Mouse (Mus musculus): Measurements from ENCODE around the gene Wdr82.
"Not testable (repeated sequence)": the region's sequence is repeated elsewhere in the genome, so short reads cannot be mapped to it uniquely, and the experiment has no call there.

Wdr82 gene

DNA sequence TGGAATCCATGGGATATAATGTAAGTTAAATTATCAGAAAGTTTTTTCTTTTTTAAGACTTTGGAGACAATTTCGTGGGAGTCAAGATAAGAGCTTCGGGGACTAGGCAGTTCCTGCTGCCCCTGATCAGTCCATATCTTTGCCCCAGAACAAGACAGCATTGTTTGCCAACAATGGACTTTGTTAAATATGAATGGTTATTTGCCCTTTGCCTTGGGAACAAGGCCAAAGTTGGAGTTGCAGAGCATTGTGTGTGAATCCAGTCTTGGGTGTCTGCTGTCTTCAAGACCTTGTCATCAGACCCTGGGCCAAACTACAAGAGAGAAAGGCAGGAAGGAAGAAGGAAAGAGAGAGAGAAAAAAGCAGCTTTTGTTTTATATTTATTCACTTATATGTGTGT is 4.0 kb upstream of the Wdr82 start:
- DNase-seq (ENCODE audit: low read depth), result no peak

DNA sequence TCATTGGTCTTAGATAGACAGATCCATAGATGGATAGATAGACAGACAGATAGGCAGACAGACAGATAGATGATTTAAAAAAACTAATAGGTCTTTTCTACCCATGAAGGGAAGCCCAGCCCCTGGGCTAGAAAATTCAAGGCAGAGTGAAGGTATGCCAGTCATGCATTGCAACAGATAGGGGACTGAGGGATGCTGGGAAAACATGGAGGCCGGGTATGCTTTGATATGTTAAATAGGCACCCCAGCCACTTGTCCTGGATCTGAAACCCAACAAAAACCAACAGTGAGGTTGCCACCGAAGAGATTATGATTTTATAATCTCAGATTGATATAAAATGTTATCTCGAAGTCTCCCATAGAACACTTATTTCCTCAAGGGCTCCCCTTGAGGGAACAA is 3.5 kb upstream of the Wdr82 start:
- DNase-seq (ENCODE audit: low read depth), result no peak

DNA sequence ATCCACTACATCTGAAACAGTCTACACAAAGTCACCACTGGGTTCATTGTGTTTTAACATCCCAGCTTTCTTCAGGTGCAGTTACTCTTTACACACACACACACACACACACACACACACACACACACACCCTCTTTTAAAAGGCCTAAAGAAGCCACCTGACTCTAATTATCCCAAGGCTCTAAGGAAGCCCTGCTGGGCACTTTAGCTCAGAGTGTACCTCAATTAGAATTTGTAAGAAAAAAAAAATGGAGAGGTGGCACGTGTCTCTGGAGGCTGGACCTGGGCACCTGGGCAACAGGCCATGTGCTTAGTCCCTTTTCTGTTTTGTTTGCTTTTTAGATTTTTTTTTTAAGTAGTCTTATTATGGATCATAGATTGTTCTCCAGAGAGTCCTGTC is 3.0 kb upstream of the Wdr82 start:
- DNase-seq (ENCODE audit: low read depth), result no peak

DNA sequence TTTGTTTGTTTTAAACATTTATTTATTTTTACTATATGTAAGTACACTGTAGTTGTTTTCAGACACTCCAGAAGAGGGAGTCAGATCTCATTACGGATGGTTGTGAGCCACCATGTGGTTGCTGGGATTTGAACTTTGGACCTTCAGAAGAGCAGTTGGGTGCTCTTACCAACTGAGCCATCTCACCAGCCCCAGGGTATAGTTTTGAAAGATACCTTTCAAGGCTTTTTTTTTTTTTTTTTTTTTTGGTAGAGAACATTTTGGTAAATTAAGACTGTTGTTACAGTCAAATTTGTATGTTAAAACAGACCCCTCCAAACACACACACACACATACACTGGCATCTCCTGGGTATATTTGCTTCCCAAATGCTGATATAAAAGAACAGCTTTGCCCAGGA is 1.7 kb upstream of the Wdr82 start:
- DNase-seq (ENCODE audit: low read depth), result not testable (repeated sequence)

DNA sequence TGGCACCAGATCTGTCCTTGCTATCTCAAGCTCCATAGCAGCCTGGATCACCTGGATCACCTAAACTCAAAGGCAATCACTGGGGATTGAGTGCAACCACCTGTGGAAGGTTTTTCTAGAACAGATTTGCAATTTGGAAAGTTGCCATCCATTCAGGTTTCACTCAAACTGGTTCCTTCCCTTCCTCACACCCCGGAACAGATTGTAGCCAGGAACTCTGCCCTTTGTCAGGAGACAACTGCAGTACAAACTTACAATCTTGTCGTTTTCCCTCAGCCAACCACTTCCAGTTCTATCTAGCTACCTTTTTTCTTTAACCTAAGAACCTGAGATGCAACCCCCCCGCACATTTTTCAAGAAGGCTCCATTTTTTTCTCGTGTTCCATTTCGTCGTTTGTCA is 811 bp upstream of the Wdr82 start:
- peak; percentile 31 for DNase-seq (ENCODE audit: low read depth)

DNA sequence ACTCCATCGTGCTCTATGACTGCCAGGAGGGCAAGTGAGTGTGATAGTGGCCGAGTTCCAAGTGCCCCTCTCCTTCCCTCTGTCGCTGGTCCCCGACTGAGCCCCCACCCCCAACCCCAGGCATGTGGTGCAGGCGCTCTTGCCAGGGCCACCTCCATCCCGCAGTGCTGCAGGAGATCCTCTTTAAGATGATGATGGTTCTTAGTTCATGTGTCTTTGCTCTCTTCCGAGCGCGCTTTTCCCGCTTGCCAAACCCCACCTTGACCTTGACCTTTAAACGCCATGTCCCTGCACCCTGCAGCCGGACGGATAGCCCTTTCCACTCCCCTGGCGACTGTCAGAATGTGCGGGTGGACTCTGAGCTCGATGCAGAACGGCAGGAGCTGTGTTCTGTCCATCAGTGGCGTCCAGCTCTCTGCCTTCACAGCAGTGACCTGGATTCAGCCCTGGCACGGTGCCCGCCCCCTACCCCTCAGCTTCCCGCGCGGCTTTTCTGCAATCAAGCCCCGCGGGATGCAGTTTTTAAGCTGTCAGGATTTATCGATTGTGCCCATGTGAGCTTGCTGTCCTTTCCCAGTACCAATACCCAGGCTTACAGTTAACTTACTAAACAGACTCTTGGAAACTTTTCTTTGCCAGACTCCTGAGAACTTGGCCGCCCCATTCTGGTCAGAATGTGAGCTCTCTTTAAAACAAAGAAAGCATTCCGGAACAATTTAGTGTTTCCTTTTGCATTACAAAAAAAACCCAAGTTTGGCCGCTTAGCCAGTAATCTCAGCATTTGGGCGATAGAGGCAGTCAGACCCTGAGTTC is 824 bp downstream of the Wdr82 start:
- DNase-seq (ENCODE audit: low read depth), result peak; percentile 48

DNA sequence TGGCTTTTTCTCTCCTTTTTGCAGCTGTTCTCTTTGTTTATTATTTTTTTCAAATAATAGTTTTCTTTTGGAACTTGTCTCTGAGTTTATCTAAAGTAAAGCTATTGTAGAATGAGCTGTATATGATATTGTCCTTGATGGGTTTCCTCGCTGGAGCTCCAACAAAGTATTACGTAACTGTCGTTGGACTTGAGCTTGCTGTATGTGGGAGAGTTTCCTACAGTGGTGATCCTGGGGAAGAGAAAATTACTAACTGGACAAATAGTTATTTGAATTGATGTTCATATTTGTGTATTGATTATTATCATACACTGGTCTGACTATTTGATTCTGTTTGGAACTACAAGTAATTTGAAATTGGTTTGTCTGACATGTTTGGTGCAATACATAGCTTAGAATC is 1.8 kb downstream of the Wdr82 start:
- DNase-seq (ENCODE audit: low read depth), result no peak

DNA sequence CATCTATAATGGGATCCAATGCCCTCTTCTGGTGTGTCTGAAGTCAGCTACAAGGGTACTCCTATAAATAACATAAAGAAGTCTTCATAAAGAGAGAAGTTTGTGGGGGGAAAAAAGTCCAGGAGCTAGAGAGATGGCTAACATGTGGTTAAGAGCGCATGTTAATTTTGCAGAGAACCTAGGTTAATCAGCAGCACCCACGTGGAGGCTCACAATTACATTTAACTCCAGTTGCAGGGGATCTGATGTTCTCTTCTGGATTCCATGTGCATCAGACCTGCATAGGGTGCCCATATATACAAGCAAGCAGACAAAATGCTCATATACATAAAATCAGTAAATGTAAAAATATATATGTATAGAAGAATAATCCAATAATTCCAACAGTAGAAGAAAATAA is 2.6 kb downstream of the Wdr82 start:
- no peak for DNase-seq (ENCODE audit: low read depth)

DNA sequence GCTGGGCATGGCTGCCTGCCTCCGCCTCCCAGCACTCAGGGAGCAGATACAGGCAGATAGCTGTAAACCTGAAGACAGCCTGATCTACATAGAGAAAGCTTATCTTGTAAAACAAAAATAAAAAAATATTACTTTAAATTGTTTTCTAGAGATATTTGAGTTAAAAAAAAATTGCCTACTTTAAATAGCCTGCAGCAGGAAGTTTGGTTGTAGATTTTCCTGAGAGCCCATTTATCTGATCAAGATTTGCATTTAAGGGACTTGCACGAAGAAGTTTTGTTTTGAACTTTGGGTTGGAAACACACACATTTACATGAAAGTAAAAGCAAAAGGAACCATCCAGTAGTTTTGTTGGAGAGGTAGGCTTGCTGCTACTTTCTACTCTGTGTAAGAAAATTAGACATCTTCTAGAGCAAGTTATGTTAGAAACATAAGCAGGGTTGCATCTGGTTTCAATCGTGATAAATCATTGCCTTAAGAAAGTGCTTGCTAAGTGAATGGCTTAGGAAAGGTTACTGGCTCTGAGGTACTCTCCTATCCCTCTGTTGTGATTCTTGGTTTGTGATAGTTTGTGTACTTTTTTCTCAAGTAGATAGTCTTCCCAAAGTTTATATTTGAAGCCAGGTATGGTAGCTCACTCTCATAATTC is 4.9 kb downstream of the Wdr82 start:
- no peak for DNase-seq (ENCODE audit: low read depth)

DNA sequence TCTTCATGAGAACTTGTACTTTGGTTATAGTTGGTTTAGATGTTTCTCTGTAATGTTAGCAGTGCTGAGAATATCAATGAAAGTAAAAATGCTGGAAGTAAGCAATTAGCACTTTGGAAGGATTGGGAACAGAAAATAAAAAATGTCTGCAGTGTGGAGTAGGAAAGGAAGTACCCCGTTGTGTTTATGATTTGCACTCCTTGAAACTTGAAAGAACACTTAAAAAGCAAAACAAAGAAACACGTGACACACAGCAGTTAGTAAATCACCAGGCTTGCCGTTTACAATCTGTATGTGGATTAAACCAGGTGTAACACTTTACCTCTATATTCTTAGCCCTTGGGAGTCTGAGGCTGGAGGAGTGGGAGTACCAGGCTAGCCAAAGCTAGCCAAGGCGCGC is 6.0 kb downstream of the Wdr82 start:
- peak; percentile 59 for DNase-seq (ENCODE audit: low read depth)

DNA sequence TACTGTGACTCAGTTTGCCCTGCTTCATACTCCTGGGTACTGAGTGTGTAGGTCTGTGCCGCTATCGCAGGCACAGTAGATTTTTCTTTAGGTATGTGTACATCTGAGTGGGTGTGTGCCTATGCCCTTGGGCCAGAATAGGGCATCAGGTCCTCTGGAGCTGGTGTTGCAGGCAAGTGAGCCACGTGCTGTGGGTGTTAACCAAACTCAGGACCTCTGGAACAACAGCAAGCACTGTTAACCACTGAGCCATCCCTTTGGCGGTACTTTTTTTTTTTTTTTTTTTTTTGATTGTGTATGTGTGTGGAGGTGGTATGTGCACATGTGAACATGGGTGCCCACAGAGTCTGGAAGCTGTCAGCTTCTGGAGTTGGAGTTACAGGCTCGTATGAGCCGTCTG is 7.1 kb downstream of the Wdr82 start:
- DNase-seq (ENCODE audit: low read depth), result no peak

DNA sequence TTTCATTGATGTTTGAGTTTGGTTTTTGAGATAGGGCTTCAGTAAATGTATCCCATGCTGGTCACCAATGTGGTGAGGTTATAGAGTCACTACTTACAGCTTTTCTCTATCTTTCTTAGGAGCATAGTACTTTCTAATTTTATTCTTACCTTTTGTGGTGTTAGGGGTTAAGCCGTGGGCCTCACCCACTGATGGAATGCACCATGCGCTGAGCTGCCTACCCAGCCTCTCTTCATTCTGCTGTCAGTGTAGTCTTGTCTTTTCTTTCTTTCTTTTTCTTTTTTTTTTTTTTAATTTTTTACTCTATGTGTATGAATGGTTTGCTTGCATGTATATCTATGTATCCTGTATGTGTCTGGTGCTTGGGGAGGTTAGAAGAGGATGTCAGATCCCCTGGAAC is 8.7 kb downstream of the Wdr82 start:
- no peak for DNase-seq (ENCODE audit: low read depth)

DNA sequence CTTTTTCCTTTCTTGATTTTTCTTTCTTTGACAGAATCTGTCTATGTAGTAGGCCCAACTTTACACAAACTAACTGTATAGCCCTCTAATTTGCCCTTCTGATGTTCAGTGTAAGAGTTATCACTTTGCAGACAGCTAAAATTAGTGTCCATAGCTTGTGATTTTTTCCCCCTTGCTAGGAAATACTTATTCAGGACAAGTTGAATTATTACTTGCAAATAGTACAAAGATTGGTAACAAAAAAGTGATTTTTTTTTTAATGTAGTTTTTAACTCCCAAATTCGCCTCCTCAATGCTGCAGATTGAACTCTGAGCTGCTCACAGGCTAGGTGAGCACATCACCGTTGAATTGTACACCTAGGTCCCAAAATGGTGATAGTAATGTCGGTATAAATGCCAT is 9.2 kb downstream of the Wdr82 start:
- no peak for DNase-seq (ENCODE audit: low read depth)

DNA sequence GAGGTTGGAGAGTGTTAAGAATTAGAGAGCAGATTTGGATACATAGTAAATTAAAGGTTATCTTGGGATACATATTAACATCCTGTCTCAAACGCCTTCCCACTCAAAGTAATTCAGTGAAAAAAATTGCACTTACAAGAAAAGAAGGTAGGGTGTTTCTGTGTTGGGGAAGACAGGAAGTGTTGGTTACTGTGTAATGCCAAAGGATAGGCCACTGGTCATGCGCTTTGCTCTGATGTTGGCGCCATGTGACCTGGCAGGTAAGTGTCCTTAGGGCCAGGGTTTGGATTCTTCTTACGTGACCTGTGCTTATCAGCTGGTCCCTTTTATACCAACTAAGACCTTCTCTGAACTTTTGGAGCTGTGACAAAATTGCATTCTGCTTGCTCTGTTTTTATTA is 11.4 kb downstream of the Wdr82 start:
- DNase-seq (ENCODE audit: low read depth), result no peak

DNA sequence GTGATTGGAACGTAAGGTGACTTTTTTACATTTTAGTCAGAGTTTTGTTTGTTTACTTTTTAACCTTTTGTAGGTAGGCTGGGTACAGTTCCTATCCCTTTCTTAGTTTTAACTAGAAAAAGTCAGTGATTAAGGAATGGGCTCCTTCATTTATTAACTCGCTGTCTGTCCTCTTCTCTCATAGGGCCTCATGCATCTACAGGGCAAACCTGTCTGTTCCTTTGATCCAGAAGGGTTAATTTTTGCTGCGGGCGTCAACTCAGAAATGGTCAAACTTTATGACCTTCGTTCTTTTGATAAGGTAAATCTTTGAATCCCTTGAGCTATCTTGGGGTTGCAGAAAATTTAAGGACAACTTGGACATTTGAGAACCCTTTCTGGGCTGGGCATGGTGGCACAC is 13.3 kb downstream of the Wdr82 start:
- DNase-seq (ENCODE audit: low read depth), result no peak

DNA sequence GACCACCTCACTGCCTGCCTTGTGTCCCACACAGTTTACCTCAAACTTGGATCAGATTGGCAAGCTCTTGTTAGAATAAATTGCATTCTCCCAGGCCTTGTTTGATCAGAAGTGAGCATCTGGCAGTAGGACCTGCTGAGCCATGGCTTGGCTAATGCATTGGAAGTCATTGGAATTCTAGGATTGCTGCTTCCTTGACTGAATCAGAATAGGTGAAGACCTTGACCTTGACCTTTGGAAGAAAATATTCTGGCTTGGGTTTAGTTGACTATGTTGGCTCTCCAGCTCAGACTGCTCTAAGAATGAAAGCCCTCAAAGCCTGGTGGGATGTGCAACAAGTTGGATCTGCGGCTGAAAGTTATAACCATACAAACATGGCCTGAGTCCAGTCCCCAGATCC is 20.6 kb downstream of the Wdr82 start:
- DNase-seq (ENCODE audit: low read depth), result no peak

DNA sequence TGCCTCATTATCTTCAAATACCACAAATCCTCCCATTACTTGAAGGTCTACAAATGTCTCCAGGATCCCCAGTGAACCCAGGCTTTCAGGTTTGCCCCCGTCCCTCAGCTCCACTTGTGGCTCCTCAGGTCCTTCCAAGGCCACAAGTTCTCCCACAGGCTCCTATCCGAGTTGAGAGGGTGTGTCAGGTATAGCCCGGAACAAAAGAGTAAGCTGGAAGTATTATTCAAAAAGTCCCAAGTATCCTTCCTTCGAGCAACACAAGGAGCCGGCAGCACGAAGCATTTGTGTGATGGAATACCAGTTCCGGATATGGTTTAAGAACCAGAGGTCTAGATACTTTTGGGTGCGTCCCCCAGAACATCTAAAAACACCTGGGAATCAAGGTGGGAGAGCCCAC is 21.3 kb downstream of the Wdr82 start:
- no peak for DNase-seq (ENCODE audit: low read depth)

DNA sequence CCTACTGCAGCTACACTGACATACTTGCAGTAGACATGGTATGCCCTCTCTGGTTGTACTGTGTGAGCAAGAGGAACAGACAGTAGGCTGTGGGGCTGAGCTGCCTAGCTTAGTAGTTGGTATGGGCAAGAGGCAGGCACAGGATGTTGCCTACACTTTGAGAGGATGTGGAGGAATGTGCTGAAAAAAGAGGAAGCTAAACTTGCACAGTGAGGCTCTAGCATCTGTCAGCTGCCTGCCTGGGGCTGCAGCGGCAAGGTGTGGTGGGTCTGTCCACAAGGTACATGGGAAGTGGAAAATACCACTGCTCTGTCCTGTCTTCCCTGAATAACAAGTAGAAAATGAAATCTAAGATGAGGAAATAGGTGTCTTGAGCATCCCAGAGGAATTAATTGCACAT is 22.3 kb downstream of the Wdr82 start:
- peak; percentile 60 for DNase-seq (ENCODE audit: low read depth)

DNA sequence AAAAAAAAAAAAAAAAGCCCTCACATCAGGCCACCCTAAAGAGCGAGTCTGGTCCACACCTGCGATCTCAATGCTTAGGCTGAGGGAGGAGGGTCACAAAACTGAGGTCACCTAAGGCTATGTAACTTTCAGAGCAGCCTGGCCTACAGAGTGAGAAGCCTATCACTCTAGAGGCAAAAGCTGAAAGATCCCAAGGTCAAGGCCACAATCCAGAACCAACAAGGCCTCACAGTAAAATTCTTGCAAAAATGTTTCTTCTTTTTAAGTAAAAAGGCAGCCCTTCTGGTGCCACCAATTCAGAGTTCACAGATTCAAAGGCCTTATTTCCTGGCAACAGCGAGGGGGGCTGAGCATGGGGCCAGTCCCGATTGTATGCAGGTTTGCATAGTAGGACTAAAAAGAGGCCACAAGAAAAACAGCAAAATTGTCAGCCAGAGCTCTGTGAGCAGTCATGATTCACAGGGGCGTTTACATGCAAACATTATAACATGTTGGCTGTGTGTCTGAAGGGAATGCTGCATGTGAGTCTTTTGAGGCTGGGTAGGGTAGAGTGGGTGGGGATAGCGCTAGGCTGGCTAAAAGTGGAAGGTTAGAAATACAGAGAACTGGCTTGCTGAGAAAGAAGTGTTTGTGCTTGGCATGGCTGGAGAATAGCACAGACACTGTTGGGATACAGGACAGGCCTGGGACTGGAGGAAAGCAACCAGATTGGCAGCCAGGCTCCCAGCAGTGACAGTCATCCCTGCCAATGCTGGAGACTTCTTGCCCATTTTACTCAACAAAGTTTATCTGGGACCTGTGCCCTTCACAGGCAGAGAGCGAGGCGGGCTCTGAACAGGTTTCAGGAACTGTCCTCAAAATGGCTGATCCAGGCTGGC is 23.4 kb downstream of the Wdr82 start:
- DNase-seq (ENCODE audit: low read depth), result peak; percentile 43

DNA sequence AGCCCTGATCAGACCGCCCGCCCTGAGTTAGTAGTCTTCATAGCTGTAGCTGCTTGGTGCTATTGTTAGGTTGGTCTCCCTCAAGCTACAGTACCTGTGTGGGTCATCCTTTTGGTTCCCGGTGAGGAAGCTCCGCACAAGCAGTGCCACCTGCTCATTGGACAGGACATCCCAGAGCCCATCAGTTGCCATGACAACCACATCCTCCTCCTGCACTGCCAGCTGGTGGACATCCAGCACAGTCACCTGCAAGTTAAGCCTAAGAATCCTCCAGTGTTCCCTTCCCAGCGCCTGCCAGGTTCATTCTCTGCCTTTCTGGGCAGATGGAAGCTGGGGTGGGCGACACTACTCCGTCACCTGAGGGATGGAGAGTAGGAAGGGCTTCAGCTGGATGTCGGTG is 25.0 kb downstream of the Wdr82 start:
- DNase-seq (ENCODE audit: low read depth), result no peak

DNA sequence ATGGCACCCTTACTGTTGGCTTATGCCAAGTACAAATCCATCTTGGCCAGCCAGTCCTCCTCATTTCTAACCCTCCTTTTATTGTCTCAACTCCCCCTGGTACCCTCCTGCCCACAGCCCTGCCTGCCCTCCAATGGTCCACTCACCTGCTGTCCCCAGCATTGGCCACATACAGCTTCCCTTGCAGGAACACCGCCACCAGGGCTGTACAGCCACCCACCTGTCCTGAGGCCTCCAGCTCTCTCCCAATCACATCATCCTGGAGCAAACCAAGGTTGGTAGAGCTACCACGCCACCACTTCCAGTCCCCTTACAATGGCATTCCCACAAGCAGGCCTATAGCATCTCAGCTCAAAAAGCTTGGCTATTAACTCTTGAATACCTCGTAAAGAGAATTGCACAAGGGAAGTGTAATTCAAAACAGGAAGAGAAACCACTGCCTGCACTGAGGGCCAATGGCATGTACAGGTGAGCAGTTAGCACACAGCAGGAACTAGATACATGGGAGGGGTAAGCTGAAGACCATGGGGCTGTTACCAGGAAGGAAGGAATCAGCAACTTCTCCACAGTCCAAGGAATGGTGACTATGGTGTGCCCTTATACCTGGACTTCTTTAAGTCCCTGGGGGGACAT is 26.5 kb downstream of the Wdr82 start:
- DNase-seq (ENCODE audit: low read depth), result peak; percentile 37

DNA sequence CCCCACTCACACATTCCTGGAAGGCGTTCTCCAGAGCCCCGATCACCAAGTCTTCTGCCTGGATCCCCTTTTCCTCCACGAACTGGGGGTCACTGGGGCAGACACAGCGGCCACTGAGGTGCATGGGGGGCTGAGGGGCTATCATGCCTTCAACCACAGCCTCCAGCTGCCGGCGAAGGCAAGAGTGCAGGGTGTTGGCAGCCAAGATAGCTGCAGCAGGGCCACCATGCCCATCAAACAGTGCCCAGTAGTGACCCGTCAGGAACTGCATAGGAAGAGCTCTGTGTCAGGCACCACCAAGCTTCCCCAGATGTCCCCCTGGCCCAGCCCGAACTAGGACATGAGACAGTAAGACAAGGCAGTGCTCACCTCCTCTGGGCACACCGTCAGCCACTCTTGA is 27.0 kb downstream of the Wdr82 start:
- no peak for DNase-seq (ENCODE audit: low read depth)

Data from naive thymus-derived CD4-positive, alpha-beta T cell, adult 2 months (primary cell).